Mouse (Mus musculus) MEL (cell line): ENCODE measurements around the gene Txnrd3. TPM values are rescaled to one million over a fixed set of nuclear protein-coding genes. Genes with fewer than 3 reads are reported as not detected.
A peak's percentile ranks its signal among the peaks of the same experiment; 100 is the strongest.

Experiments used
- DNase-seq: peaks from one replicate; pipeline ENCODE4 v3.0.0; 2011; ENCODE audit warnings: low read depth, low spot score
- H3K27ac ChIP-seq: 2 replicates; pipeline ENCODE4 v1.5.1; 2012; ENCODE audit warnings: low read depth, mild to moderate bottlenecking, control low read depth, low read length, moderate library complexity; ENCODE audit not compliant: control insufficient read depth
- H3K27me3 ChIP-seq, 2 experiments: fragments of 150-350 bp in 1 of 2; sonication (generic) in 1 of 2; 2 replicates each; pipeline ENCODE4 v1.6.1; 2012; ENCODE audit warnings: low read length in 2 of 2, mild to moderate bottlenecking in 2 of 2, improper control_type of control experiment in 1 of 2, moderate library complexity in 1 of 2; ENCODE audit not compliant: insufficient read depth in 2 of 2, control insufficient read depth in 1 of 2
- H3K36me3 ChIP-seq, 2 experiments: 2 replicates each; pipeline ENCODE4 v1.6.1; 2012 to 2014; ENCODE audit warnings: low read length in 2 of 2, improper control_type of control experiment in 1 of 2, inconsistent platforms in 1 of 2, mild to moderate bottlenecking in 1 of 2; ENCODE audit not compliant: insufficient read depth in 2 of 2, control insufficient read depth in 1 of 2
- H3K4me1 ChIP-seq, 2 experiments: fragments of 150-350 bp in 1 of 2; sonication (generic) in 1 of 2; 2 replicates each; pipeline ENCODE4 v1.6.1; 2012; ENCODE audit warnings: low read length in 2 of 2, improper control_type of control experiment in 1 of 2, mild to moderate bottlenecking in 1 of 2; ENCODE audit not compliant: insufficient read depth in 2 of 2, control insufficient read depth in 1 of 2
- H3K4me3 ChIP-seq, 2 experiments: fragments of 150-350 bp in 1 of 2; sonication (generic) in 1 of 2; 2 replicates each; pipeline ENCODE4 v1.5.1; 2012; ENCODE audit warnings: low read depth in 2 of 2, low read length in 2 of 2, mild to moderate bottlenecking in 2 of 2, moderate library complexity in 2 of 2, control low read depth in 1 of 2, improper control_type of control experiment in 1 of 2; ENCODE audit not compliant: control insufficient read depth in 1 of 2, insufficient read depth in 1 of 2
- H3K79me2 ChIP-seq: 2 replicates; pipeline ENCODE4 v1.6.1; 2012; ENCODE audit warnings: mild to moderate bottlenecking, low read length, moderate library complexity; ENCODE audit not compliant: control insufficient read depth, poor library complexity, insufficient read depth
- H3K9ac ChIP-seq: 2 replicates; pipeline ENCODE4 v1.6.1; 2012; ENCODE audit warnings: low read depth, mild to moderate bottlenecking, control low read depth, low read length, moderate library complexity; ENCODE audit not compliant: control insufficient read depth, poor library complexity, severe bottlenecking
- H3K9me3 ChIP-seq: fragments of 150-350 bp; sonication (generic); replicated peaks from 2 replicates; pipeline ENCODE4 v1.6.1; 2012; ENCODE audit warnings: mild to moderate bottlenecking, low read length, improper control_type of control experiment, moderate library complexity; ENCODE audit not compliant: insufficient read depth
- CHD1 ChIP-seq: IDR thresholded peaks from 2 replicates; pipeline ENCODE4 v1.6.1; 2012; ENCODE audit warnings: low read depth, mild to moderate bottlenecking, inconsistent platforms, low read length, improper control_type of control experiment
- CTCF ChIP-seq, 3 experiments: IDR thresholded peaks in 2 of 3; conservative IDR thresholded peaks in 1 of 3; 2 replicates each; pipeline ENCODE4 v1.5.1; 2011 to 2012; ENCODE audit warnings: low read length in 3 of 3, low read depth in 2 of 3, mild to moderate bottlenecking in 2 of 3, improper control_type of control experiment in 1 of 3, inconsistent platforms in 1 of 3, mixed read lengths in 1 of 3, moderate library complexity in 1 of 3; ENCODE audit not compliant: control insufficient read depth in 1 of 3, insufficient read depth in 1 of 3, poor library complexity in 1 of 3, severe bottlenecking in 1 of 3
- ELF1 ChIP-seq: IDR thresholded peaks from 2 replicates; pipeline ENCODE4 v1.6.1; 2014; ENCODE audit warnings: low read depth, mild to moderate bottlenecking, inconsistent platforms, low read length, improper control_type of control experiment, moderate library complexity
- EP300 ChIP-seq, 2 experiments: IDR thresholded peaks; 2 replicates each; pipeline ENCODE4 v1.6.1; 2011; ENCODE audit warnings: improper control_type of control experiment in 2 of 2, low read length in 2 of 2, low read depth in 1 of 2, mild to moderate bottlenecking in 1 of 2
- GABPA ChIP-seq: IDR thresholded peaks from 2 replicates; pipeline ENCODE4 v1.6.1; 2012; ENCODE audit warnings: low read depth, mild to moderate bottlenecking, inconsistent platforms, low read length, improper control_type of control experiment, moderate library complexity
- GATA1 ChIP-seq: IDR thresholded peaks from 2 replicates; pipeline ENCODE4 v1.6.1; 2011; ENCODE audit warnings: low read depth, low read length, improper control_type of control experiment
- HCFC1 ChIP-seq: IDR thresholded peaks from 2 replicates; pipeline ENCODE4 v1.6.1; 2012; ENCODE audit warnings: low read depth, mild to moderate bottlenecking, inconsistent platforms, low read length, improper control_type of control experiment, moderate library complexity
- NRF1 ChIP-seq: IDR thresholded peaks from 2 replicates; pipeline ENCODE4 v1.6.1; 2014; ENCODE audit warnings: low read depth, mild to moderate bottlenecking, inconsistent platforms, low read length, improper control_type of control experiment, moderate library complexity; ENCODE audit not compliant: poor library complexity, insufficient read depth, severe bottlenecking
- RAD21 ChIP-seq: IDR thresholded peaks from 2 replicates; pipeline ENCODE4 v1.6.1; 2011; ENCODE audit warnings: mild to moderate bottlenecking, low read depth, low read length, improper control_type of control experiment
- SIN3A ChIP-seq: IDR thresholded peaks from 2 replicates; pipeline ENCODE4 v1.6.1; 2012; ENCODE audit warnings: low read length, improper control_type of control experiment, inconsistent platforms
- SMC3 ChIP-seq: IDR thresholded peaks from 2 replicates; pipeline ENCODE4 v1.6.1; 2011; ENCODE audit warnings: low read depth, low read length, improper control_type of control experiment
- TAL1 ChIP-seq: IDR thresholded peaks from 2 replicates; pipeline ENCODE4 v1.6.1; 2012; ENCODE audit warnings: mild to moderate bottlenecking, inconsistent platforms, low read length, moderate library complexity, mixed read lengths
- TCF12 ChIP-seq: IDR thresholded peaks from 2 replicates; pipeline ENCODE4 v1.6.1; 2014; ENCODE audit warnings: low read depth, mild to moderate bottlenecking, inconsistent platforms, low read length, improper control_type of control experiment, moderate library complexity
- UBTF ChIP-seq: IDR thresholded peaks from 2 replicates; pipeline ENCODE4 v1.6.1; 2012; ENCODE audit warnings: low read depth, mild to moderate bottlenecking, inconsistent platforms, low read length, improper control_type of control experiment, moderate library complexity, borderline replicate concordance; ENCODE audit not compliant: insufficient read depth
- ZC3H11A ChIP-seq: IDR thresholded peaks from 2 replicates; pipeline ENCODE4 v1.6.1; 2012; ENCODE audit warnings: low read depth, mild to moderate bottlenecking, inconsistent platforms, low read length, improper control_type of control experiment
- polyA plus RNA-seq, 2 experiments: library from polyadenylated mRNA; stranded (reverse) in 1 of 2; unstranded in 1 of 2; fragments of >175 nt in 1 of 2; fragments of >200 nt in 1 of 2; gene quantifications; 2 replicates each; pipeline versions ENCODE4 v1.2.1 to v1.2.4; 2012; ENCODE audit warnings: low replicate concordance in 2 of 2, low read depth in 1 of 2; ENCODE audit not compliant: insufficient read length in 2 of 2, insufficient read depth in 1 of 2, missing spikeins in 1 of 2
- total RNA-seq: library from RNA; depleted of rRNA; stranded (reverse); fragments of 300-350 nt; gene quantifications from 2 replicates; pipeline ENCODE4 v1.2.3, GENCODE M21; 2012

Gene Txnrd3
- total and polyA plus RNA-seq, 3 experiments: 8.7 to 15.1 TPM; not detected in 1

GRCm38 (mm10) chr6:89607999-89608398, 35.8 kb upstream of the Txnrd3 start:
- peaks cover 9% of the 10 kb centered on the region in 2 experiments; a peak in 3 of 4 replicates for H3K27me3 ChIP-seq
- no peaks in the 10 kb centered on the region for H3K4me1 ChIP-seq
- H3K4me3 ChIP-seq: no peak overlapping the region
- no peaks in the 10 kb centered on the region for H3K36me3 ChIP-seq
- no peaks in the 10 kb centered on the region for H3K9me3 ChIP-seq
- TF ChIP-seq NRF1 (no peak), GATA1 (no peak), TCF12 (no peak), TAL1 (no peak), HCFC1 (no peak), UBTF (no peak), SMC3 (peak; percentile 61), EP300 (IDR thresholded peaks at IDR 0.05; ENCODE audit: low read depth in 1 of 2, low read length in 2 of 2) (no peak), CHD1 (no peak), SIN3A (no peak), RAD21 (peak; percentile 15), ZC3H11A (0 out of 2 replicates have a peak, but pooled peaks have one; percentile 4), CTCF (IDR thresholded peaks at IDR 0.05 in 2 of 3, conservative IDR thresholded peaks at IDR 0.05 in 1 of 3; ENCODE audit: control insufficient read depth in 1 of 3, insufficient read depth in 1 of 3, low read depth in 2 of 3, low read length in 3 of 3, poor library complexity in 1 of 3, severe bottlenecking in 1 of 3) (peak; percentile 58 to 77 (median 73)), GABPA (no peak)
- no peak overlapping the region for H3K27ac ChIP-seq
- peak; percentile 40 for DNase-seq
- H3K9ac ChIP-seq: no peak overlapping the region
- H3K79me2 ChIP-seq: no peaks in the 10 kb centered on the region

GRCm38 (mm10) chr6:89613336-89614106, 30.3 kb upstream of the Txnrd3 start:
- Histone ChIP-seq H3K27me3 (peaks cover 9 to 13% of the 10 kb centered on the region in 2 experiments; a peak in 3 of 4 replicates), H3K36me3 (no peaks in the 10 kb centered on the region), H3K79me2 (no peaks in the 10 kb centered on the region), H3K9me3 (no peaks in the 10 kb centered on the region), H3K4me1 (no peaks in the 10 kb centered on the region), H3K4me3 (no peak overlapping the region), H3K27ac (no peak overlapping the region)
- no peak for DNase-seq
- TF ChIP-seq ELF1: no peak
- no peak for TF ChIP-seq UBTF
- TF ChIP-seq, all 39 proteins: peak for 0
- no peak overlapping the region for H3K9ac ChIP-seq
